Mouse (Mus musculus) heart, adult 2 months (tissue): ENCODE data around the gene Zxdc.

ENCODE experiments used
- CTCF ChIP-seq: fragments of 200-600 bp; IDR thresholded peaks from 2 replicates; pipeline ENCODE4 v1.8.1; 2022; ENCODE audit warnings: antibody characterized with exemption, mild to moderate bottlenecking, moderate library complexity
- EP300 ChIP-seq: fragments of 200-500 bp; IDR thresholded peaks from 2 replicates; pipeline ENCODE4 v1.6.1; 2011; ENCODE audit warnings: low read depth, low read length, control low read depth; ENCODE audit not compliant: insufficient read depth
- POLR2A ChIP-seq: fragments of 200-500 bp; IDR thresholded peaks from 2 replicates; pipeline ENCODE4 v1.6.1; 2011; ENCODE audit warnings: mild to moderate bottlenecking, low read depth, low read length, control low read depth; ENCODE audit not compliant: insufficient read depth

DNA sequence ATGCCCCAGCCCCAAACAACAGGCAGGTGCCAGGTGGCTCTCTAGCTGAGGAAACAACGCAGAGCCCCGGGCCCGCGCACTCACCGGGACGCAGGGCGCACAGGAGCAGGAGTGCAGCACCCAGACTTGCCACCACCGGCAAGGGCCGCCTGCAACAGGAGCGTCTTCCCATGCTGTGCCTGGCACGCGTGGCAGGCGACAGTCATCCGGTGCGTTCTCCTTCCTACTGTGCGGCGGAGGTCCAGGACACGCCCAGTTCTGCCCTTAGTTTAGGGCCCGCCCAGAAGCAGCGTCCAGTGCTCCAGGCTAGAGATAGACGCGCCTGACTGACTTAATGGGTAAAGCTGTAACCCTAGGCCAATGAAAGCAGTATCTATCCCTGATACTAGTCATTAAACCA lies 44.3 kb upstream of the Zxdc start, which contains the start of gene Chst13:
- no peak for TF ChIP-seq POLR2A
- TF ChIP-seq EP300, result no peak
- TF ChIP-seq CTCF, result no peak
